Mouse (Mus musculus): ENCODE measurements around the gene Usp53.

DNA sequence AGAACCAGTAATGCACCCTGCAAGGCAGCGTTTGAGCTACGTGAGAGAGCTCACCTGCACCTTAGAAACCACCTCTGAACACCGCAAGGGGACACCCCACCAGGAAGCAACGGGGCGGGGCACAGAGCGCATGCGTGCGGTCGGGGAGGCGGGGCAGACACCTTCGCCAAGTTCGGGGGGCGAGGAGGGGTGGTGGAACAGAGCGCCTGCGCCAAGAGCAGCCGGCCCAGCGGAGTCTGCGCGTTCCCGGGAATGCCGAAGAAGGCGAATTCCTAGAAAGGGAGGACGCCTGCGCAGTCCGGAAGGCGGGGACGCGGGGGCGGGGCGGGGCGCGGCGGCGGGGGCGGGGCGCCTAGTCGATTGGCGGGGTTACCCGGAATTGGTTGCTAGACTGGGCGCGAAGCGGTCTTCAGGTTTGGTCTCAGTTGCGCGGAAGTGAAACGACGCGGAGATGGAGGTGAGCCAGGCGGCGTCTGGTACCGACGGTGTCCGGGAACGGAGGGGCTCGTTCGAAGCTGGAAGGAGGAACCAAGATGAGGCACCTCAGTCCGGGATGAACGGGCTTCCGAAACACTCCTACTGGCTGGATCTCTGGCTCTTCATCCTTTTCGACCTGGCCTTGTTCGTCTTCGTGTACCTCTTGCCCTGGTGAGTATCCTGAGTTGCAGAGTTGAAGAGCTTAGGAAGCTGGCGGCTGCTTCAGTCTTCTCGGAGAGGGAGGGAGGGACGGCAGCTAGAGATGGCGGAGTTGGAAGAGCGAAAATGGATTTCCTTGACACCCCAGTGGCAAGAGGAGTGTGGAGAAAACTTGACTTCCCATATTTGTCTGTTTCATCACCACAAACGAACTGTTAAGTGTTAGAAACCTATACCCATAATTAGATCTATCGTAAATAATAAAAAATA, 60.0 kb downstream of the Usp53 start, which contains the start of gene 1810037I17Rik:
- peak; percentile 85 for TF ChIP-seq POLR2A (IDR thresholded peaks at IDR 0.05; ENCODE audit: low read depth, low read length)
- peak; percentile 64; the same call in 1 of the 2 replicates for TF ChIP-seq TCF12 (IDR thresholded peaks at IDR 0.05; ENCODE audit: low read depth, low read length)
- TF ChIP-seq POLR2AphosphoS2 (IDR thresholded peaks at IDR 0.05; ENCODE audit: low read depth, low read length) = 0 out of 2 replicates have a peak, but pooled peaks have one; percentile 48
- no peak; the same call in 1 of the 2 replicates for TF ChIP-seq EP300 (IDR thresholded peaks at IDR 0.05; ENCODE audit: low read length)
- peak; percentile 56 for TF ChIP-seq HCFC1 (IDR thresholded peaks at IDR 0.05; ENCODE audit: low read depth, low read length)
- peak in 1 of 2 experiments; percentile 33; a peak in 1 of 4 replicates for TF ChIP-seq CTCF (conservative IDR thresholded peaks at IDR 0.05 in 1 of 2, IDR thresholded peaks at IDR 0.05 in 1 of 2; ENCODE audit: low read depth in 2 of 2, low read length in 2 of 2)
- TF ChIP-seq MAX (IDR thresholded peaks at IDR 0.05; ENCODE audit: low read length) = peak; percentile 54
- TF ChIP-seq MYC (IDR thresholded peaks at IDR 0.05; ENCODE audit: low read depth, low read length) = no peak
- no peak for TF ChIP-seq MEF2A (IDR thresholded peaks at IDR 0.05; ENCODE audit: borderline replicate concordance, low read depth, low read length)
- peak; percentile 69 for TF ChIP-seq NELFE (IDR thresholded peaks at IDR 0.05; ENCODE audit: low read depth, low read length)
- TF ChIP-seq UBTF (IDR thresholded peaks at IDR 0.05; ENCODE audit: low read depth, low read length) = peak; percentile 91
- TF ChIP-seq RAD21 (IDR thresholded peaks at IDR 0.05; ENCODE audit: low read depth, low read length) = no peak
- TF ChIP-seq MAFK (IDR thresholded peaks at IDR 0.05; ENCODE audit: insufficient replicate concordance, low read length) = no peak
- no peak for TF ChIP-seq JUND (conservative IDR thresholded peaks at IDR 0.05; ENCODE audit: low read depth, low read length)
